Mouse (Mus musculus) C2C12 (cell line): ENCODE results near the gene Topaz1.
"Not testable (repeated sequence)": the region's sequence is repeated elsewhere in the genome, so short reads cannot be mapped to it uniquely, and the experiment has no call there.

Experiments
- CTCF ChIP-seq: IDR thresholded peaks from one replicate; pipeline ENCODE4 v1.5.1; 2011; ENCODE audit not compliant: control insufficient read depth, insufficient read depth, insufficient read length
- FOSL1 ChIP-seq: IDR thresholded peaks from one replicate; pipeline ENCODE4 v1.8.0; 2011; ENCODE audit warnings: mild to moderate bottlenecking, low read length; ENCODE audit not compliant: poor library complexity, insufficient read depth, severe bottlenecking
- MAX ChIP-seq: IDR thresholded peaks from one replicate; pipeline ENCODE4 v1.6.1; 2011; ENCODE audit warnings: mild to moderate bottlenecking, control low read depth
- MYOD1 ChIP-seq: IDR thresholded peaks from one replicate; pipeline ENCODE4 v1.6.1; 2011; ENCODE audit warnings: low read depth; ENCODE audit not compliant: control insufficient read depth, insufficient read length
- USF1 ChIP-seq: IDR thresholded peaks from one replicate; pipeline ENCODE4 v1.6.1; 2011; ENCODE audit warnings: low read depth, mild to moderate bottlenecking, control low read depth, moderate library complexity

DNA sequence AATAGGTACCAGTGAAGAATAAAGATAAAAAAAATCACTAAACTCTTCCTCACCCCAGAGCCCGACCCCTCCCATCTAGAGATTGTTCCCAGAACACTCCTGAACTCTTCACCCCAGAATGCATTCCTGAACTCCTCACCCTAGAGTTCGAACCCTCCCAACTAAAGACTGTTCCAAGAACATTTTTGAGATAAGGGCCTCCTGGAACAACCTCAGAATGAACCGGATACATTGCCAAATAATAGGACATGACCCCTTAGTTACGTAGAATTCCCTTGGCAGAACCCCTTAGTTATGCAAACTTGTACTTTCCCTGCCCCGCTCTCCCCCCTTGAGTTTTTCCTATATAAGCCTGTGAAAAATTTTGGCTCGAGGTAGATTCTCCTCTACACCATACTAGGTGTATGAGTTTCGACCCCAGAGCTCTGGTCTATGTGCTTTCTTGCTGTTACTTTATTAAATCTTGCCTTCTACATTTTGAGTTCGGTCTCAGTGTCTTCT, 100.7 kb downstream of the Topaz1 start:
- TF ChIP-seq CTCF, MYOD1, FOSL1, USF1, MAX: not testable (repeated sequence)
